Mouse (Mus musculus) kidney, postnatal 25 days (tissue): Measurements from ENCODE around the gene Nmnat2.

Experiments used
- DNase-seq, 2 experiments: peaks; one replicate each; pipeline ENCODE4 v3.0.0; 2021; ENCODE audit warnings: mixed read lengths in 2 of 2

Nmnat2 gene

DNA sequence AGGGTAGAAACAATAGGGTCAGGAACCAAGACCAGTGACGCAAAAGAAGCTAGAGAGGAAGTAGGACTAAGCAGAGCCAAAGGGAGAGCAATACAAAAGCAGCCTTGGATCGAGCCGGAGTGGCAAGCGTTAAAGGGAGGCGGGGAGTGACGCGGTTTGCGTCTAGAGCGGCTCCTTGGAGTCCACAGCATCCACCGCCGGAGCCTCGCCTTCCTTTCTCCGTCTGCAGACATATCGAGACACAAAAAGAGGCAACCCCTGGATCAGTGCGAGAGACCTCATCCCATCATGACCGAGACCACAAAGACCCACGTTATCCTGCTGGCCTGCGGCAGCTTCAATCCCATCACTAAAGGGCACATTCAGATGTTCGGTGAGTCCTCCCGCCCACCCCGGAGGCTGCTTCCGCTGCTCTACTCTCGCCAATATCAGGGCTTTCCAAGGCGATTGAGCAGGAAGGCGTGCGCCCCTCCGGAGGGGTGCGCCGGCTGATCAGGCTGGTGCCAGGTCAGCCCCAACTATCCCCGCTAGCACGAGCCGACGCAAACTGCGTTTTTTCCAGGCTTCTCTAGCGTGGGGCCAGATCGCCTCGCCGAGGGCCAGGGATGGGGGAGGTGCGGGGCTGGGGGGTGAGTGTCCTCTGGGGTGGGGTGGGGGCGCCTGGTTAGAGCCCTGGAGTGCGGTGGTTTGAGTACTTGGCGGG lies at the start of gene Nmnat2:
TSS of gene Nmnat2 (plus strand) at position 173 of the 703 bp plus-strand sequence.
- peak in 1 of 2 experiments; percentile 35 for DNase-seq

DNA sequence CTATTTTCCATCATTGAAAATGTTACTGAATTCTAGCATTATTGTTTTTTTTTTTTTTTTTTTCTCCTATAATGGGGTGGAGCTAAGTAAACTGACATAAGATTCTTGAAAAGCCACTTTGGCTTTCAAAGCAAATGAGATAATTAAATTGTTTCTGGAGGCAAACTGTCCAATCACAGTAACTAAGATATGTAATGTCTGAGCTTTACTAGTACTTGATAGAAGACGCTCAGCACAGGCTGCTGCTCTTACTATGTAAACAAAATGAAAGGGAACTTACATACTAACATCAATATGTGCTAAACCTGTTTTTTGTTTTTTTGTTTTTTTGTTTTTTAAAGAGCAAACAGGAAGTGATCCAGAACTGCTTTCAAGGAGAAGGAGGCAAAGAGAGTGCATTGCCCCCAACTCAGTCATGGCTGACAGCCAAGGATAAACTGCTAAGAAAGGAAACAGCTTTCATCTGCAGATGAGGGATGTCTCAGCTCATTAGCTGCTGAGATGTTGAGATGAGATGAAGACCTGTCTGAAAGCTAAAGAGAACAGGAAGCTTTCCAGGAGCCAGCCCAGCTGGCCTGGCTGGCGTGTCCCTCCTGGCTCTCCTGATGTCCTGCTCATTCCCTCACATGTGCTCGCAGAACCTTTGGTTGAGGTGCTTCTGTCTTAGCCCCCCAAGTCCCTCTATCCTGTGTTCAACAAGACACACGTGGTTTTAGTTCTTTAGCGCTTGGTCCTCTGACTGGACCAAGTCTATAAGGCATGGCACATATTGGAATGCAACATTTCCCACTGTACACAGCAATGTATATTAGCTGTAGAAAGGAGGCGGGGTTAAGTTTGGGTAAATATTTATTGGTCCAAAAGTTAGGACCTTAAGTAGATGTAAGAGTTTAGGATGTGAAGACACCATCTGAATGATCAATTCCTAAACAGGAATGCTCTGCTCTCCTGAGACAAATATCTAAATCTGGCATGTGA lies 41.0 kb upstream of the Nmnat2 start:
- no peak for DNase-seq

DNA sequence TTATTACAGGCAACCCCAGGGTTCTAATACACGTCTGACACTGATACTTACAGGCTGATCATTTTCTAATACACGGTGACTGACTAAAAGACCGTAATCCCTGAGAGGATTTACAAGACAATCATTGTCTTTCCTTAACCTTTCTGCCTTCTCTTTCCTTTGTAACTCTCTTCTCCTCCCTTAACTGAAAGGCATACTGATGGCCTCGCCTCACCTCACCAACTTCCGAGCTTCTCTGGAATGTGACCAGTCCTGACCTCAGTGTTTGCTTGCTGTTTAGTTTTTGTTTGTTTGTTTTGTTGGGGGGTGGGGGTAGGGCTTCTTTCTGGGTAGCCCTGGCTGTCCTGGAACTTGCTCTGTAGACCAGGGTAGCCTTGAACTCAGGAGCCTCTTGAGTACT lies 39.0 kb upstream of the Nmnat2 start:
- DNase-seq, result no peak

DNA sequence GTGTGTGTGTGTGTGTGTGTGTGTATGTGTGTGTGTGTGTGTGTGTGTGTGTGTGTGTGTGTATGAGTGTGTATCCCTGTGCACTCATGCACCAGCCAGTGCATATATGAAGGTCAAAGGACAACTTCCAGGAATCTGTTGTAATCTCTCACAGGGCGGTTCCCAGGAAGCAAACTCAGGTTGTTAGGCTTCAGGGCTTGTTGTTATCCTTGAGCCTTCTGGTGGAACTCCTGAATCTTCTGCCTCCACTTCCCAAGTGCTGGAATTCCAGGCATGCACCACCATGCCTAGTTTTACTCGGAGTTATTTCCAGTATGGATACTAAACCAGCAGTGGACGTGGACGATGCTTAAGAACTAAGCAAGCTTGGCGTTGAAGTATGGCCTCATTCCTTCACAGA lies 37.9 kb upstream of the Nmnat2 start:
- no peak for DNase-seq

DNA sequence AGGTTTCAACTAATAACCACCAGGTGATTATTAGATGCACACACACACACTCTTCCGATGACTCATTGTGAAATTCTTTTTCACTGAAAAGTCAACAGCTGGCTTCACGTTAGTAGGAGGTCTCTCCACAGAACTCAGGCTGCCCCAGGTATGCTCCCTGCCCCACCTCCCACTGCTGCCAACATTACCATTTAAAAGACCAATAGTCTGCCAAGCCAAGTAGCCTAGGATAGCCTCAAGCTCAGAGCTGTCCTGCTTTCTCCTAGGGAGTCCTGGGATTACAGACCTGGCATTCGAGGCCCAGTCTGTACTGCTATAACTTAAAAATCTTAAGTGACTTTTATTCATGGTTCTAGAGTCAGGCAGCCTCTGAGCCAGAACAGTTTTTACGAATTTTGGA lies 37.2 kb upstream of the Nmnat2 start:
- no peak for DNase-seq

DNA sequence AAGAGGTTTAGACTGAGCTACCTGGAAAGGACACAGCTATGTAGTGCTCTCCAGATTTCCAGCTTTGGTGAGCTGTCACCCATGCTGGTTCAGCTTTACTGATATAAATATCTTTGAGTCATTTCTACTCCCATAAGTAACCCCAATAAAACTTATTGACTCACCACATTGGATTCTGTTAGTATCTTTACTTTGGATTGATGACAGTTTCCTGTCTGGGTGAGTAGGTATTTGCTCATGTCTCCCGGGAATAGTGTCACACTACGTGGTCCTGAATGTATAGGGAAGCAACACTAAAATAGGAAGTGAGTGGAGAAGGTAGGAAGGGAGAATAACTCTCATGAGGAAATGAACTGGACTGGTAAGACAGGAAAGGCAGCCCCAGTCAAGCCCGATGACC lies 33.0 kb upstream of the Nmnat2 start:
- DNase-seq, result no peak

DNA sequence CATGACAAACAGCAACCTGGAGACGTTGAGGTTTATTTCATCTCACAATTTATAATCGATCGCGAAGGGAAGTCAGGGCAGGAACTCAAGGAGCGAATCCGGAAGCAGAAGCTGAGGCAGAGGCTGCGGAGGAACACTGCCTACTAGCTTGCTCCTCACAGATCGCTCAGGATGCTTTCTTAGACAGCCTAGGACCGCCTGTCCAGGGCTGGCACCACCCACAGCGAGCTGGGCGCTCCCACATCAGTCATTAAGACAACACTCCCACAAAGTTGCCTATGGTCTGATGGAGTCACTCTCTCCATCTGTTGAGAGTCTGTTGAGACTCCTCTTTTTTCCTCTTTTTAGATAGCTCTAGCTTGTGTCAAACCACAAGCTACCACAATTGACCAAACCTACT lies 20.8 kb upstream of the Nmnat2 start:
- no peak for DNase-seq

DNA sequence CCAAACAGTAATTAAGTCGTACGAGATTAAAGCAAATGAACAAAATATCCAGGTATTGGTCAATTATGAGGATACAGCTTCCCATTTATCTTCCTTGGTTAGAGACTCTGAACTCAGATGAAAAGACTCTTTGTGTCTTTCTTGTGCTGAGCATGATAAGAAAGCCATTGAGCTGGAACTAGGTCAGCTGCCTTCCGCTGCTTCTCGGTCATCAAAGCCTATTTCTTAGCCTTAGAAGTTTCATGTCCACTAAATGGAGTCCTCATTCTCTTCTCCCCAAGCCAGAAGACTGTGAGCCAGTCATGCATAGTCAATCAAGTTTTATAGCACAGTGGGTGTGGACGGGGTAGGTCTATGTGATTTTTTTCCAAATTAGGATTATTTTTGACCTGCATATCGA lies 19.3 kb upstream of the Nmnat2 start:
- DNase-seq, result no peak

DNA sequence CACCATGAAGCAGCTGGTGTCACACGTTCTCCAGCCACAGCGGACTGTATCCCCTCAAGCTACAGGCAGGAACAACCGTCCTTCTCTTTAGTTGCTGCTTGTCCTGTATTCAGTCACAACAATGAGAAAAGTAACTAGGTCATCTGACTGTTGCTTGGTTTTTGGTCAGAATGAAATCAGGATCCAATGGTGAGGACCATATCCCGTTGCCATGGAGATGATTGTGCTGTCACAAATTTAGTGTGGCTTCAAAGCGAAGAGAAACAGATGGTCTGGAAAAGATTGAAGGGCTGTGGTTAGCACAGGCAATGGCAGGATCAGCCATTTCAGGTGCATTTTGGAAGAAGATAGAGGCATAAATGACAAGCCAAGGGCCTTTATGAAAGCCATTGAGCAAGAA lies 18.4 kb upstream of the Nmnat2 start:
- DNase-seq, result no peak

DNA sequence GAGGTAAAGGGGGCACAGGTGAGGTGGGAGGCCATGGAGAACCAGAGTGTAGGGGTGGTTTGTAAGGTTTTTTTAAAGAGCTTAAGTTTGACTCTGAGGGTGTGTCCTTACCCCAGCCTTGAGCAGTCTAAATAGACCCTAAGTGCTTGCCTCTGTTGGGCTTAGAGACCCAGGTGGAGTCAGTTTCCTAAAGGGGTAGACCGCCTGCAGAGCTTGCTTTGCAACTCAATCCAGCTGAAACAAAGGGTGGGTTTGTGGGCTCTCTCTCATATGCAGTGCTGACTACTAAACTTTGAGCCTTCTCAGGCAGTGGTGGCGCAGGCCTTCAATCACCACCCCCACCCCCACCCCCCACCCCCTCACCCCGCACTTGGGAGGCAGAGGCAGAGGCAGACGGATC lies 11.8 kb upstream of the Nmnat2 start:
- no peak for DNase-seq

DNA sequence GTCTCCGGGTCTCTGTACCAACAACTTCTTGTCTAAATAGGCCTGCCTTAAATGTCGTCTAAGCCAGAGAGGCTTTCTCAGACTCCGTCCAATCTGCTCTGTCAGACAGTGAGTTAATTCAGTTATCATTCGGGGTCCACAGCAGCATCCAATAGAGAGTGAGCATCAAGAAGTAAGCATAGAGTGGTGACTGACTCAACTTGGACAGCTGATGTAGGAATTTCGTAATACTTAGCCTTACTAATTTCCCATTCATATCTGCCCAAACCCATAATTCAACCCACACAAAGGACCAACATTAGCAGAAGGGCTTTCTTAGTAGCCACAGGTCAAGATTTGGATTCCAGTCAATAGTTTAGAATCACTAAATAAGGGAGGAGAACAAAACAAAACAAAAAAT lies 626 bp upstream of the Nmnat2 start:
- DNase-seq, result no peak

DNA sequence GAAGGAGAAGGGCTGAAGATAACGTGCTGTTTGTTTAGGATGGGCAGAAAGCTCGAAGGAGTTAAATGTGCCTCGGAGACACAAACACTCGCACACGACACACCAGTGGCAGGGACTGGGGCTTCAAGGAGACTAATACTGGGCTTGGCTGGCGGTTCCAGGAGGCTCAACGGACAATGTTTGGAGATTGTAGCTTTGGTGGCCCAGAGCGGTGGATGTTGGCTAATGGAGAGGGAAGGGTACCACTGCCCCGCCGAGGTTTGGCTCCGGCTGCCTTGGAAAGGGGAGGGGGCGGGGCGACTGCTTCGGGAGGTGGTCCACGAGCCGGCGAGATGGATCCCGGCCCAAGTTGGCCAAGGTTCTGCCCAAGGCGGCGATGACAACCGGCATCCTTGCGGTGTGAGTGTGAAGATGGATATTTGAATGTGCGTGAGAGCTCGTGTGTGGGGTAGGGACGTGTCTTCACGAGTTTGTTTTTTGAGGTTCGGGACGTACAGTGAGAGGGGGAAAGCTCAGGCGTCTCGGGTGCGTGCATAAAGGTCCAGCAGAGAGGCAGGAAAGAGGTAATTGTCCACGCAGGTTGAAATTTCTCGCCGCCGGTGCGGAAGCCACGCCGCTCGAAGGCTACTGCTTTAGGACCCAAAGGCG lies 895 bp downstream of the Nmnat2 start:
- DNase-seq, result no peak

DNA sequence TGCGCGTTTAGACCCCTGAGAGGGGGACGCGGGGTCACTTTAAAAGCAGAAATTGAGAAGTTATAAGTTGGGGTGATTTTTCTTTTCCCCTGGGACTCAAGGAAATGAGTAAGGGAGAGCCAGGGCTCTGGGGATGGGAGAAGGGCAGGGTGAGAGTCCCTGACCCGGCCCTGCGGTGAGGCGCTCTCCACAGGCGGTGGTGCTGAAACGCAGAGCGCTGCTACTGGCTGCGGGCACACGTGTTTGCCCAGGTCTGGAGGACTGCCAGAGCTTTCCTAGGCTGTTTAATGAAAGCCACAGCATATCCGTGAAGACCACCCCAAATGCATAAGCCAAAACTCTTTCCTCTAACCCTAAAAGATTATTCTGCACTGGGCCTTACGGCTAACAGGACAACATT lies 1.4 kb downstream of the Nmnat2 start:
- peak; percentile 72 to 80 for DNase-seq

DNA sequence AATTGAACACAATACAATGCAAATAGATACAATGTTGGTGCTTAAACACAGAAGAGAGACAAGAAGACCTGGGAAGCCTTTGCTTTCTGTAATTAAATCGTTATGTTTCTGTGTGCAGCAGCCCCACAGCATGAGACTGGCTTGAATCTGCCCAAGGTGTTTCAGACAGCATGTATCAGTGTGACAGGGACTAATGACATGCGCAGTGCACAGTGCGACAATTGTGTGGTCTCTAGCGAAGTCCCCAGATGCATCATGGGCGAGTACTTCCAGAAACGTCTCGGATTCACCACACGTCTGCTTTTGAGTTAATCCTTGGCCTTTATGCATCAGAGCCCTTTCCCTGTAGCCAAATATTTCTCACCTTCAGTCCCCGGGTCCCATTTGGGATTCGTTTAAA lies 9.6 kb downstream of the Nmnat2 start:
- DNase-seq, result no peak

DNA sequence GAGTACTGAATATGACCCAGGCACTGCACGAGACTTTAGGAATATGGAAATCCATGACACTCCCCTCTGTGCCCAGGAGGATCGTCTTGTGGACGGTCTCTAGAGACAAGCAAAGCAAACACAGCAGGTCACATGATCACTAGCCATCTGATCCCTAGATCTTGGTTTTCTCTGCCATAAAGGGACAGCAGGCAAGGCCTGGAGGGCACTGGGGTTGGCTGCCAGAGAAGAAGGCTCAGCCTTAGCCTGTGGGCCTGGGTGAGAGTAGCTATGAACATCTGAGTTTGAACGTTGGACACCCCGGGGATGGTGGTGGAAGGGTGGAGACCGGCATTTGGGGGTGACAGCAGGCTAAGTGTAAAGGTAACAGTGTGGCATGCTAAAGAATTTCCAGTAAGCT lies 11.4 kb downstream of the Nmnat2 start:
- DNase-seq, result no peak

DNA sequence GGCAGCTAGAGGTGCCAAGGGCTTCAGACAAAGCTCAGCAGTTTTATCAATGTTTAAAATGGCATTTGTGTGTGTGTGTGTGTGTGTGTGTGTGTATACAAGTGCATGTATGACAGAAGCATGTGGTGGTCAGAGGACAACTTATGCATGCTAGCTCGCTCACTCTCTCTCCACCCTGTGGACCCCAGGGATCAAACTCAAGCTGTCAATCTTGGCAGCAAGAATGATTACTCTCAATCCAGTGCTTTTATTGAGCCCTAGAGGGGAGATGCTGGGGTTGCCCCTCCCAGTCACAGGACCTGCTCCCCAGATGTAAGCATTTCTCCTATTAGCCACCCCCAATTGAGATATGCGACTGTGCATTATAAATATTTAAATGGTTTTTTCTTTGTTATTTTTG lies 11.9 kb downstream of the Nmnat2 start:
- DNase-seq, result no peak

DNA sequence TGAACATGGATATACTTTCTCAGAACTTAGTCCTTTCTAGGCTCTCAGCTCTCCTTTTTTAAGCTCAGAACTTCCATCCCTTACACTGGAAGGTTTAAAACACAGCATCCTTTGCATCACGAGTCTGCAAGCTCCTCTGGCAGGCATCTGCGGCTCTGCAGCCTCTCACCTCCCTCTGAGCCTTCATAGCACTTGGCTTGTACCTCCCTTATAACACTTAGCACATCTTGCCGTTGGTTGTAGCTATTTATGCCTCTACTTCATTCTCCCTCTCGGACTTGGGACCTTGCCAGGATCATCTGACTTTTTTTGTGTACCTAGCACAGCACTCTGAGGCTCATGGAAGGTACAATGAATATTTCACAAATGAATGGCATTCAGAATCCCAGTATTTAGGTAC lies 14.3 kb downstream of the Nmnat2 start:
- no peak for DNase-seq

DNA sequence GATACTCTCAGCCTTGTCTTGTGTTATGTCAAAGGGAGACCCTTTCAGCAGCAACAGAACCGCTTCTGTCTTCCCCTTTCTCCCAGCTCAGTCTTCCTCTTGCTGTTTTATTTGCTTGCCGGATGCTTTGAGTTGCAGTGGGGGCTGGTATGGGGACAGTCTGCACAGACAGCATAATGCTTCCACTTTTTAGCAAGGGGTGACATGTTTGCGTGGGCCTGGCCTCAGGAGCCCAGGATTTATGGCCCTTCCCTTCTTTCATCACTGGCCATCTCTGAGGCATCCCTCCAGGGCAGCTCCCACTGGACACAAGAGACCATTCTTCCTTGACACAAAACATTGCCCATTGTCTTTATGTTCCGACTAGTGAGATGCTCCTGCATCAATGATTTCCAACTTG lies 18.2 kb downstream of the Nmnat2 start:
- no peak for DNase-seq

DNA sequence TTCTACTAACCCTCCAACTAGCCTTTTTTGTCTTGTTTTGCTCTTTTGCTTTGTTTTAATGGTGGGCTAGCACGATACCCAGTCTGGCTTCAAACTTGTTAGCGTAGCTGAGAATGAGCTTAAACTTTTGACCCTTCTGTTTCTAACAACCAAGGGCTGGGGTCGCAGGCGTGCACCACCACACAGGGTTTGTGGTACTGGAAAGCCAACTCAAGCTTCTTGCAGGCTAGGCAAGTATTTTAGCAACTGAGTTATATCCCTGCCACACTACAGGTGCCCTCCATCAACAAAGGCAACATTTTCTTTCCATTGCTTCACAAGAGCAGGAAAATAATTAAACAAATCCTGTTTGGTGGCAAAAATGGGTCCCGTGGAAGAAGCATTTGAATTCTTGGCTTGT lies 18.6 kb downstream of the Nmnat2 start:
- DNase-seq, result no peak

DNA sequence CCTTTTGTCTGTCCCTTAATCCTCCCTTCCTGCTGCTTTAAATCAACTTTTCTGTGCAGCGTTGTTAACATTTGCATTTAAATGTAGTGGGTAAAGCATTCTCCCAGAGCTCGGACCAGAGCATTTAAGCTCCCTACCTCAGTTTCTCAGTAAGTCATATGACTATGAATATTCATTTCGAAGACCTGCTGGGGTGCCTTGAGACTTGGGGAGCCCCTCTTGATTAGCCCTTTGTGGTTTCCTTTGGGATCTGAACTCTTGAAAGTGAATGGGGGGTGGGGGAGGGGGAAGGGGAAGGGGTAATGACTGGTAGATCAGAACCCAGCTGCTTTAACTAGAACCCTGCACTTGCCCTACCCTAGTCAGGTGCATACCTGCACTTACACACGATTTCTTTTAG lies 19.1 kb downstream of the Nmnat2 start:
- DNase-seq, result no peak

DNA sequence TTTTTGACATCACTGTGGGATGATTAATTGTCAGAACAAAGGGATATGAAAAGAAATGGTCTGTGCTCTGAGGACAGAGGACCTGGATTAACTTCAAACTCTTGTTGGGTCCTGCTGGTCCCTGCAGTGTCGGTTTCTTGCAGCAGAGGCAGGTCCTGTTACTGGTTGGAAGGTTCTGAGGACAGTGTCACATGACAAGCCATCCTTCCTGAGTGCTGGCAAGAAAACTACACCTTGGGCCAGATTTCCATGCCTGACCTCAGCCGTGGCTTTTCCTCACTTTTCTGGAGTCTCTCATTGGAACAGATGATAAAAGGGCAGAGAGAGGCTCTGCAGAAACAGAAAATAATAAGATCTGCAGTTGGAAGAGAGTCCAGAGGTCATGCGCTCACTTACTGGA lies 20.4 kb downstream of the Nmnat2 start:
- DNase-seq, result no peak

DNA sequence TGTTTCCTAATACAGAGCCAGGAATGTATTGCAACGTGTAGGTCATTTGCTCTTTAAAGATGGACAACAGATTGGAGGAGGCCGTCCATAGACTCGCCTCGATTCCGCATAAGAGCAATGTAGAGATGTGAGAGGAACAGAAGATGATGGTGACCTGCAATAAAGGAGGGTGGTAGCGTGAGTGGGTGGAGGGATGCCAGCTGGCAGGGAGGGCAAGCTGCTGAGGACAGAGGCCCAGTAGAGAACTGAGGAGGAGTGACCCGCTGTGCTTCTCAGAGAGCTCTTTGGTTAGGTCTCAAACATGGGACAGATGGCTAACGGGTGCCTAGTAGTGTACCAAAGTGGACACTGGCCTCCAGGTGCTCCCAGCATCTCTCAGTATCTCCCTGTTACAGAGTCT lies 23.9 kb downstream of the Nmnat2 start:
- DNase-seq, result no peak

DNA sequence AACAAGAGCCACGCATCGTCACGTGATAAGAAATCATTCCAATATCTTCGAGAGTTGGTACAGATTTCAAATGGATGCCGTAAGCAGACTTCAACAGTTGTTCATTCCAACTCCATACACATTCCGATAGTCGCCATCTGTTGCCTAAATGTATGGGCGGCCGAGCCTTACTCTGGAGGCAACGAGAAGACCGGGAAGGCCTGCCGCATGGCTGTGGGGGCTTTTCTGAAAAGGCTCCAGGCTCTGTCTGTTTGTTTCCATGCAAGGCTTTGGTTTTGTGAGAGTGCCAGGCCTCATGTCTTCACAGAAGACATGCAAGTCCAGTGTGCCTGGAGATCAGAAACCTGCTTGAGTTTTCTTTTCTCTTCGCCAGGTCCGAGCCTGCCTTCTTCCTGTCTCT lies 28.6 kb downstream of the Nmnat2 start:
- DNase-seq, result no peak

DNA sequence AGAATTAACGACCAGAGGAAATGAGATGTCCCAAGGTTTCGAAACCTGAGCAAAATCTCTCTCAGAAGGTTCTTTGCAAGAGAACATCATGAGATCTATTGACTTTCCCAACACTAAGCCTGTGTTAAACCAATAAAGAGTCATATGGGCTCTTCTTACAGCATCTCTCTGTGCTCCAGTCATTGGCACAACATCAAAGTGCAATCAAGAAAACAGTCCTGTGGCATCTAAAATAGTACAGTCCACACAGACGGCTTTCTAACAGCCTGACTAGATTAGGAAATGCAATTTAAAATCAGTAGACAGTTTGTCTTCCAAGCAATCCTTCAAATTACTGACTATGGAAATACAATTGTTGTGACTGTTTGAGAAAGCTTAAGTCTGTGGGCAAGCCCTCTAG lies 32.2 kb downstream of the Nmnat2 start:
- no peak for DNase-seq
